Mouse (Mus musculus): ENCODE results near the gene Gm14391. TPM values are rescaled to one million over a fixed set of nuclear protein-coding genes. Genes with fewer than 3 reads are reported as not detected.
"Not testable (repeated sequence)": the region's sequence is repeated elsewhere in the genome, so short reads cannot be mapped to it uniquely, and the experiment has no call there.

Gene Gm14391
- polyA plus RNA-seq (2015; fragmentation: Nextera tagmentation; extraction: Ambion mirVana), result 0.23 and 1.6 TPM in 2 replicates

GRCm38 (mm10) chr2:175206732-175207131 is at the start of gene Gm14391:
Gm14391 (minus strand) TSS chr2:175206917.
- not testable (repeated sequence) for H3K27me3 ChIP-seq; H3K4me2 ChIP-seq; H3K4me3 ChIP-seq (replicated peaks); DNase-seq; H3K4me1 ChIP-seq (replicated peaks); H3K9me3 ChIP-seq (replicated peaks); H3K36me3 ChIP-seq; H3K27ac ChIP-seq; ATAC-seq (ENCODE audit: low read depth); H3K9ac ChIP-seq
- WGBS (ENCODE audit: insufficient replicate concordance), result no CpG with 5 or more reads among the region's 7 CpGs

GRCm38 (mm10) chr2:175179008-175179407 is 27.7 kb downstream of the Gm14391 start:
- WGBS (ENCODE audit: insufficient replicate concordance), result 32% methylated on average over 1 of the region's 1 CpGs
- H3K27me3 ChIP-seq; H3K9me3 ChIP-seq (replicated peaks); DNase-seq; H3K36me3 ChIP-seq; H3K4me3 ChIP-seq (replicated peaks); ATAC-seq (ENCODE audit: low read depth); H3K9ac ChIP-seq; H3K4me2 ChIP-seq; H3K27ac ChIP-seq; H3K4me1 ChIP-seq (replicated peaks): not testable (repeated sequence)

- Histone ChIP-seq H3K4me1 (replicated peaks) (no peaks in the 10 kb centered on the region), H3K4me2 (no peak overlapping the region), H3K9ac (no peak overlapping the region), H3K27me3 (no peaks in the 10 kb centered on the region), H3K36me3 (no peaks in the 10 kb centered on the region), H3K4me3 (replicated peaks) (no peak overlapping the region), H3K9me3 (replicated peaks) (no peaks in the 10 kb centered on the region), H3K27ac (no peak overlapping the region)
- ATAC-seq (ENCODE audit: low read depth) (no peak), DNase-seq (no peak)
- WGBS (ENCODE audit: insufficient replicate concordance), result 51% methylated on average over 6 of the region's 6 CpGs
Measured at GRCm38 (mm10) chr2:175176312-175176711, 30.4 kb downstream of the Gm14391 start.

- not testable (repeated sequence) for ATAC-seq (ENCODE audit: low read depth); H3K9me3 ChIP-seq (replicated peaks); H3K4me1 ChIP-seq (replicated peaks); H3K27ac ChIP-seq; H3K36me3 ChIP-seq; H3K4me3 ChIP-seq (replicated peaks); H3K4me2 ChIP-seq; DNase-seq; H3K9ac ChIP-seq; H3K27me3 ChIP-seq
- WGBS (ENCODE audit: insufficient replicate concordance), result 56% methylated on average over 12 of the region's 12 CpGs
Measured at GRCm38 (mm10) chr2:175175401-175176180, 31.1 kb downstream of the Gm14391 start, which contains the start of gene Gm14443. Gm14443 (minus strand) TSS chr2:175175871.

GRCm38 (mm10) chr2:175174058-175174457 is 32.7 kb downstream of the Gm14391 start:
- not testable (repeated sequence) for H3K4me1 ChIP-seq (replicated peaks); DNase-seq; H3K4me3 ChIP-seq (replicated peaks); H3K9ac ChIP-seq; H3K27me3 ChIP-seq; H3K4me2 ChIP-seq; H3K36me3 ChIP-seq; H3K27ac ChIP-seq; H3K9me3 ChIP-seq (replicated peaks); ATAC-seq (ENCODE audit: low read depth)
- WGBS (ENCODE audit: insufficient replicate concordance), result 59% methylated on average over 2 of the region's 2 CpGs

- H3K4me1 ChIP-seq (replicated peaks); H3K27me3 ChIP-seq; H3K36me3 ChIP-seq; H3K9me3 ChIP-seq (replicated peaks); DNase-seq; H3K4me3 ChIP-seq (replicated peaks); H3K27ac ChIP-seq; H3K4me2 ChIP-seq; H3K9ac ChIP-seq; ATAC-seq (ENCODE audit: low read depth): not testable (repeated sequence)
- WGBS (ENCODE audit: insufficient replicate concordance), result 64% methylated on average over 3 of the region's 3 CpGs
Measured at GRCm38 (mm10) chr2:175172906-175173595, 33.7 kb downstream of the Gm14391 start.

- H3K27ac ChIP-seq, result no peak overlapping the region
- WGBS (ENCODE audit: insufficient replicate concordance), result 53% methylated on average over 3 of the region's 3 CpGs
- no peak overlapping the region for H3K9ac ChIP-seq
- no peaks in the 10 kb centered on the region for H3K36me3 ChIP-seq
- no peaks in the 10 kb centered on the region for H3K27me3 ChIP-seq
- no peaks in the 10 kb centered on the region for H3K9me3 ChIP-seq (replicated peaks)
- ATAC-seq (ENCODE audit: low read depth) (no peak), DNase-seq (no peak)
- H3K4me1 ChIP-seq (replicated peaks), result no peaks in the 10 kb centered on the region
- H3K4me3 ChIP-seq (replicated peaks), result no peak overlapping the region
- H3K4me2 ChIP-seq, result no peak overlapping the region
Measured at GRCm38 (mm10) chr2:175172123-175172522, 34.6 kb downstream of the Gm14391 start.

GRCm38 (mm10) chr2:175166870-175167269 is 39.8 kb downstream of the Gm14391 start:
- 52% methylated on average over 2 of the region's 2 CpGs for WGBS (ENCODE audit: insufficient replicate concordance)
- not testable (repeated sequence) for H3K9me3 ChIP-seq (replicated peaks); H3K36me3 ChIP-seq; DNase-seq; H3K4me2 ChIP-seq; H3K4me1 ChIP-seq (replicated peaks); H3K9ac ChIP-seq; H3K4me3 ChIP-seq (replicated peaks); H3K27ac ChIP-seq; ATAC-seq (ENCODE audit: low read depth); H3K27me3 ChIP-seq

- not testable (repeated sequence) for H3K9ac ChIP-seq; DNase-seq; H3K4me2 ChIP-seq; ATAC-seq (ENCODE audit: low read depth); H3K9me3 ChIP-seq (replicated peaks); H3K27ac ChIP-seq; H3K27me3 ChIP-seq; H3K4me1 ChIP-seq (replicated peaks); H3K36me3 ChIP-seq; H3K4me3 ChIP-seq (replicated peaks)
- WGBS (ENCODE audit: insufficient replicate concordance), result 86% methylated on average over 12 of the region's 12 CpGs
Measured at GRCm38 (mm10) chr2:175165110-175165509, 41.6 kb downstream of the Gm14391 start.

GRCm38 (mm10) chr2:175161438-175161837 is 45.3 kb downstream of the Gm14391 start:
- not testable (repeated sequence) for H3K9me3 ChIP-seq (replicated peaks); H3K36me3 ChIP-seq; H3K4me3 ChIP-seq (replicated peaks); ATAC-seq (ENCODE audit: low read depth); H3K9ac ChIP-seq; DNase-seq; H3K4me2 ChIP-seq; H3K27me3 ChIP-seq; H3K4me1 ChIP-seq (replicated peaks); H3K27ac ChIP-seq
- 75% methylated on average over 4 of the region's 4 CpGs for WGBS (ENCODE audit: insufficient replicate concordance)

- Histone ChIP-seq H3K9me3 (replicated peaks) (peaks cover 9% of the 10 kb centered on the region), H3K4me2 (no peak overlapping the region), H3K27ac (no peak overlapping the region), H3K27me3 (no peaks in the 10 kb centered on the region), H3K4me3 (replicated peaks) (no peak overlapping the region), H3K9ac (no peak overlapping the region), H3K36me3 (no peaks in the 10 kb centered on the region), H3K4me1 (replicated peaks) (no peaks in the 10 kb centered on the region)
- DNase-seq (no peak), ATAC-seq (ENCODE audit: low read depth) (no peak)
- whole genome bisulfite sequencing (ENCODE audit: insufficient replicate concordance), result 66% methylated on average over 3 of the region's 3 CpGs
Measured at GRCm38 (mm10) chr2:175158642-175159041, 48.1 kb downstream of the Gm14391 start.
